ENCODE assay signal across 10 mouse cellular contexts in genomic region chr15:92621731-92622234, GRCm38 (mm10).
DNase-seq lines count a peak whose midpoint lies in the region; ATAC-seq and TF ChIP-seq lines count a peak whose summit lies in the region.
"Had no signal": no experiment of that assay in that cellular context is flagged by ENCODE, and none has a peak within 500 bp of the region (broad histone marks: within the 10 kb centered on the region; RNA-seq: fewer than 3 reads in every experiment).

No protein-coding gene starts in this region.

- H3K4me1 ChIP-seq in forebrain, embryonic 12.5 days = no peaks in the 10 kb centered on the region
- no peaks in the 10 kb centered on the region for H3K4me1 ChIP-seq in forebrain, embryonic 10.5 days
- H3K4me1 ChIP-seq in cerebellum, adult 2 months (ENCODE audit: control insufficient read depth, insufficient read depth, low read length) = no peaks in the 10 kb centered on the region; the same call in 1 of the 2 replicates
- H3K4me1 ChIP-seq: embryonic facial prominence, embryonic 12.5 days had no signal

- WGBS in forebrain, embryonic 12.5 days = 82% methylated on average over 9 of the region's 9 CpGs
- WGBS in forebrain, embryonic 10.5 days = 96% methylated on average over 9 of the region's 9 CpGs
- WGBS in cerebellum, adult 2 months = 5% methylated on average over 9 of the region's 9 CpGs

- H3K4me3 ChIP-seq in forebrain, embryonic 12.5 days (replicated peaks) = no peak overlapping the region
- no peak overlapping the region for H3K4me3 ChIP-seq in forebrain, embryonic 10.5 days
- H3K4me3 ChIP-seq in cerebellum, adult 2 months (replicated peaks; ENCODE audit: insufficient read depth, low read depth, low read length) = no peak overlapping the region
- H3K4me3 ChIP-seq: embryonic facial prominence, embryonic 12.5 days had no signal

- H3K27ac ChIP-seq in forebrain, embryonic 12.5 days = 0 out of 2 replicates have a peak overlapping the region, but pooled peaks have one; percentile 9
- H3K27ac ChIP-seq in forebrain, embryonic 10.5 days = no peak overlapping the region
- no peak overlapping the region for H3K27ac ChIP-seq in cerebellum, adult 2 months (ENCODE audit: insufficient read depth, low read length)
- H3K27ac ChIP-seq: embryonic facial prominence, embryonic 12.5 days; liver, embryonic 14.5 days had no signal

- DNase-seq in forebrain, embryonic 10.5 days (ENCODE audit: extremely low spot score, low spot score) = no peak
- peak; percentile 72 to 90 for DNase-seq in cerebellum, adult 2 months
- DNase-seq in frontal cortex, postnatal 36 days (ENCODE audit: low spot score in 2 of 2) = peak; percentile 54 to 80
- peak; percentile 22 for DNase-seq in left cerebral cortex, postnatal 4 days
- DNase-seq in testis, postnatal 10 days (ENCODE audit: low spot score) = no peak
- no peak for DNase-seq in urinary bladder, postnatal 4 days (ENCODE audit: low spot score in 2 of 2)
- no peak for DNase-seq in thymus, postnatal 25 days

- no peak overlapping the region for H3K9ac ChIP-seq in forebrain, embryonic 12.5 days
- H3K9ac ChIP-seq: embryonic facial prominence, embryonic 12.5 days; liver, embryonic 14.5 days had no signal

- intact Hi-C loops in left cerebral cortex, postnatal 4 days (cut with DNase I) = no loop called here

- TF ChIP-seq CTCF in cerebellum, adult 2 months (IDR thresholded peaks at IDR 0.05; ENCODE audit: borderline replicate concordance, insufficient read depth, low read depth, low read length) = no peak

- H3K9me3 ChIP-seq in forebrain, embryonic 12.5 days = no peaks in the 10 kb centered on the region
- H3K9me3 ChIP-seq in forebrain, embryonic 10.5 days = no peaks in the 10 kb centered on the region; the same call in 1 of the 2 replicates
- H3K9me3 ChIP-seq: embryonic facial prominence, embryonic 12.5 days had no signal

- no peaks in the 10 kb centered on the region for H3K36me3 ChIP-seq in forebrain, embryonic 12.5 days (replicated peaks)
- no peaks in the 10 kb centered on the region for H3K36me3 ChIP-seq in forebrain, embryonic 10.5 days (replicated peaks)
- H3K36me3 ChIP-seq: embryonic facial prominence, embryonic 12.5 days had no signal

- no peak overlapping the region for H3K4me2 ChIP-seq in forebrain, embryonic 12.5 days
- H3K4me2 ChIP-seq: embryonic facial prominence, embryonic 12.5 days had no signal

- no peak for TF ChIP-seq POLR2A in cerebellum, adult 2 months (IDR thresholded peaks at IDR 0.05; ENCODE audit: borderline replicate concordance, insufficient read depth, low read length)

- no peaks in the 10 kb centered on the region for H3K27me3 ChIP-seq in forebrain, embryonic 12.5 days
- no peaks in the 10 kb centered on the region for H3K27me3 ChIP-seq in forebrain, embryonic 10.5 days (ENCODE audit: poor library complexity, severe bottlenecking)
- no peaks in the 10 kb centered on the region for H3K27me3 ChIP-seq in cerebellum, adult 2 months (ENCODE audit: control insufficient read depth, insufficient read depth, low read length)
- H3K27me3 ChIP-seq: embryonic facial prominence, embryonic 12.5 days had no signal

- ATAC-seq in forebrain, embryonic 12.5 days (ENCODE audit: low FRiP score) = no peak

Comparison
In these comparisons a context has a peak if more than half of its experiments do, and no peak if none do; other contexts are left out.
1. DNase-seq: peak in cerebellum, adult 2 months (2 of 2), frontal cortex, postnatal 36 days (2 of 2) and left cerebral cortex, postnatal 4 days (single experiment); none in forebrain, embryonic 10.5 days (single experiment), testis, postnatal 10 days (single experiment), urinary bladder, postnatal 4 days (0 of 2) and thymus, postnatal 25 days (single experiment).